Mouse (Mus musculus) cerebellum, adult 2 months (tissue): Measurements from ENCODE around the gene Dnph1. TPM values are rescaled to one million over a fixed set of nuclear protein-coding genes. Genes with fewer than 3 reads are reported as not detected.

Experiments
- DNase-seq, 2 experiments: peaks; one replicate each; pipeline ENCODE4 v3.0.0; 2021
- H3K27ac ChIP-seq: fragments of 200-500 bp; 2 replicates; pipeline ENCODE4 v1.5.1; 2012; ENCODE audit warnings: low read length, control low read depth, inconsistent platforms; ENCODE audit not compliant: insufficient read depth
- H3K27me3 ChIP-seq: fragments of 200-500 bp; 2 replicates; pipeline ENCODE4 v1.6.1; 2012; ENCODE audit warnings: inconsistent platforms, mild to moderate bottlenecking, low read length, moderate library complexity; ENCODE audit not compliant: control insufficient read depth, insufficient read depth
- H3K4me1 ChIP-seq: fragments of 200-500 bp; 2 replicates; pipeline ENCODE4 v1.6.1; 2011; ENCODE audit warnings: low read length; ENCODE audit not compliant: control insufficient read depth, insufficient read depth
- H3K4me3 ChIP-seq: fragments of 200-500 bp; replicated peaks from 2 replicates; pipeline ENCODE3; 2011; ENCODE audit warnings: mild to moderate bottlenecking, low read depth, low read length, control low read depth; ENCODE audit not compliant: insufficient read depth
- CTCF ChIP-seq: fragments of 200-500 bp; IDR thresholded peaks from 2 replicates; pipeline ENCODE4 v1.5.1; 2011; ENCODE audit warnings: low read depth, mild to moderate bottlenecking, control low read depth, low read length, moderate library complexity, borderline replicate concordance; ENCODE audit not compliant: insufficient read depth
- POLR2A ChIP-seq: fragments of 200-500 bp; IDR thresholded peaks from 2 replicates; pipeline ENCODE4 v1.6.1; 2011; ENCODE audit warnings: low read length, control low read depth, borderline replicate concordance; ENCODE audit not compliant: insufficient read depth
- WGBS: fragments of 180-500 bp; shearing (Covaris S2); methylation state at CpG from one replicate; pipeline ENCODE4 v1.1.7; 2018; 5-methylcytosine and 5-hydroxymethylcytosine counted together
- polyA plus RNA-seq: library from polyadenylated mRNA; depleted of rRNA; stranded (reverse); fragments of >200 nt; gene quantifications from 2 replicates; pipeline ENCODE4 v1.2.3, GENCODE M21; 2012; rRNA removed

The Dnph1 gene
- polyA plus RNA-seq, result 5.3 and 5.6 TPM in 2 replicates

- WGBS, result 1% methylated on average over 44 of the region's 44 CpGs
- DNase-seq, result peak; percentile 78 to 83
- H3K4me1 ChIP-seq, result no peaks in the 10 kb centered on the region
- TF ChIP-seq CTCF, result no peak
- peak; percentile 45; the same call in 1 of the 2 replicates for TF ChIP-seq POLR2A
- no peak within 1 kb of the TSS for H3K27ac ChIP-seq
- peak within 1 kb of the TSS; percentile 69 for H3K4me3 ChIP-seq
- H3K27me3 ChIP-seq, result no peaks in the 10 kb centered on the region
These were observed at the start of gene Dnph1 for GRCm38 (mm10) chr17:46496623-46497434. Gene Dnph1 (plus strand): TSS chr17:46496711.

GRCm38 (mm10) chr17:46452683-46453082, 43.8 kb upstream of the Dnph1 start:
- TF ChIP-seq CTCF (no peak), POLR2A (no peak)

GRCm38 (mm10) chr17:46453302-46453948, 43.1 kb upstream of the Dnph1 start:
- H3K4me3 ChIP-seq, result no peak overlapping the region
- peaks cover 11% of the 10 kb centered on the region for H3K4me1 ChIP-seq
- 30% methylated on average over 13 of the region's 13 CpGs for WGBS
- no peaks in the 10 kb centered on the region for H3K27me3 ChIP-seq
- TF ChIP-seq POLR2A, result no peak
- TF ChIP-seq CTCF, result no peak
- H3K27ac ChIP-seq, result no peak overlapping the region
- DNase-seq, result no peak

More at GRCm38 (mm10) chr17:46452683-46453082, 43.8 kb upstream of the Dnph1 start:
- Histone ChIP-seq H3K27me3 (no peaks in the 10 kb centered on the region), H3K4me3 (no peak overlapping the region), H3K4me1 (peaks cover 11% of the 10 kb centered on the region), H3K27ac (no peak overlapping the region)
- no peak for DNase-seq
- 51% methylated on average over 5 of the region's 5 CpGs for WGBS

- TF ChIP-seq CTCF (no peak), POLR2A (no peak)
- WGBS, result 12% methylated on average over 26 of the region's 26 CpGs
- H3K27me3 ChIP-seq, result no peaks in the 10 kb centered on the region
- H3K27ac ChIP-seq, result no peak overlapping the region
- peaks cover 11% of the 10 kb centered on the region for H3K4me1 ChIP-seq
- H3K4me3 ChIP-seq, result no peak overlapping the region
- DNase-seq, result no peak
These were observed 42.5 kb upstream of the Dnph1 start for GRCm38 (mm10) chr17:46453970-46454411.

GRCm38 (mm10) chr17:46454539-46454938, 42.0 kb upstream of the Dnph1 start:
- H3K4me3 ChIP-seq, result no peak overlapping the region

GRCm38 (mm10) chr17:46455110-46455691, 41.3 kb upstream of the Dnph1 start:
- WGBS, result 5% methylated on average over 33 of the region's 33 CpGs

More at GRCm38 (mm10) chr17:46454539-46454938, 42.0 kb upstream of the Dnph1 start:
- 23% methylated on average over 9 of the region's 9 CpGs for WGBS
- DNase-seq, result no peak
- Histone ChIP-seq H3K4me1 (peaks cover 11% of the 10 kb centered on the region), H3K27ac (no peak overlapping the region), H3K27me3 (no peaks in the 10 kb centered on the region)
- TF ChIP-seq POLR2A (no peak), CTCF (no peak)

GRCm38 (mm10) chr17:46457791-46458190, 38.7 kb upstream of the Dnph1 start:
- WGBS, result 25% methylated on average over 10 of the region's 10 CpGs
- no peak for DNase-seq
- Histone ChIP-seq H3K4me1 (peaks cover 11% of the 10 kb centered on the region), H3K27ac (no peak overlapping the region), H3K4me3 (no peak overlapping the region), H3K27me3 (no peaks in the 10 kb centered on the region)
- TF ChIP-seq POLR2A (no peak), CTCF (peak; percentile 50; the same call in 1 of the 2 replicates)

More at GRCm38 (mm10) chr17:46455110-46455691, 41.3 kb upstream of the Dnph1 start:
- no peak overlapping the region for H3K4me3 ChIP-seq
- no peaks in the 10 kb centered on the region for H3K27me3 ChIP-seq
- DNase-seq, result no peak
- no peak for TF ChIP-seq CTCF
- no peak overlapping the region for H3K27ac ChIP-seq
- H3K4me1 ChIP-seq, result peaks cover 11% of the 10 kb centered on the region
